Mouse (Mus musculus) liver, postnatal 0 days (tissue): Measurements from ENCODE around the gene Macc1. TPM values are rescaled to one million over a fixed set of nuclear protein-coding genes. Genes with fewer than 3 reads are reported as not detected.

Experiments
- ATAC-seq: fragments of 200-750 bp; cut with Nextera tagmentation; 2 replicates; pipeline ENCODE4 v1.8.0; 2017; ENCODE audit warnings: mild to moderate bottlenecking, moderate library complexity
- DNase-seq: peaks from one replicate; pipeline ENCODE4 v3.0.0-alpha.2; 2016
- H3K27ac ChIP-seq: fragments of 300-500 bp; sonication (generic); 2 replicates; pipeline ENCODE4 v1.5.1; 2014; ENCODE audit warnings: antibody characterized with exemption, moderate library complexity, mild to moderate bottlenecking, low read depth
- H3K27me3 ChIP-seq: fragments of 300-500 bp; sonication (generic); 2 replicates; pipeline ENCODE4 v1.6.1; 2014; ENCODE audit warnings: low read length, control low read depth, mixed read lengths; ENCODE audit not compliant: insufficient read depth
- H3K36me3 ChIP-seq: fragments of 300-500 bp; sonication (generic); replicated peaks from 2 replicates; pipeline ENCODE4 v1.6.1; 2014; ENCODE audit warnings: mild to moderate bottlenecking, control low read depth, low read length, moderate library complexity, mixed read lengths; ENCODE audit not compliant: insufficient read depth
- H3K4me1 ChIP-seq: fragments of 300-500 bp; sonication (generic); 2 replicates; pipeline ENCODE4 v1.6.1; 2014; ENCODE audit warnings: antibody characterized with exemption, mild to moderate bottlenecking, control low read depth; ENCODE audit not compliant: insufficient read depth
- H3K4me2 ChIP-seq: fragments of 300-500 bp; sonication (generic); 2 replicates; pipeline ENCODE4 v1.6.1; 2014; ENCODE audit warnings: low read depth, mild to moderate bottlenecking, low read length, moderate library complexity, mixed read lengths
- H3K4me3 ChIP-seq: fragments of 300-500 bp; sonication (generic); 2 replicates; pipeline ENCODE4 v1.5.1; 2014; ENCODE audit warnings: low read depth, low read length
- H3K9ac ChIP-seq: fragments of 300-500 bp; sonication (generic); replicated peaks from 2 replicates; pipeline ENCODE4 v1.6.1; 2014; ENCODE audit warnings: mild to moderate bottlenecking, moderate library complexity
- H3K9me3 ChIP-seq: fragments of 300-500 bp; sonication (generic); 2 replicates; pipeline ENCODE4 v1.6.1; 2016; ENCODE audit warnings: mild to moderate bottlenecking, control low read depth, low read length, mixed read lengths
- CTCF ChIP-seq: sonication (generic); IDR thresholded peaks from 2 replicates; pipeline ENCODE4 v1.5.1; 2016; ENCODE audit warnings: antibody characterized with exemption, low read depth
- EP300 ChIP-seq: IDR thresholded peaks from 2 replicates; pipeline ENCODE4 v1.6.1; 2016; ENCODE audit warnings: antibody characterized with exemption, low read depth, mild to moderate bottlenecking
- WGBS: fragments of 180-500 bp; shearing (Covaris S2); extraction: QIAGEN DNeasy Blood & Tissue Kit; methylation state at CpG from one replicate; pipeline ENCODE4 v1.1.7; 2014; ENCODE audit not compliant: insufficient replicate concordance; 5-methylcytosine and 5-hydroxymethylcytosine counted together
- polyA plus RNA-seq: library from polyadenylated mRNA; unstranded; fragments of >200 nt; fragmentation: Nextera tagmentation; extraction: Ambion mirVana; gene quantifications from 2 replicates; pipeline ENCODE4 v1.2.1, GENCODE M21; 2015

Gene Macc1
- polyA plus RNA-seq, 1 experiment from 2014 or later = 0.04 TPM

DNA sequence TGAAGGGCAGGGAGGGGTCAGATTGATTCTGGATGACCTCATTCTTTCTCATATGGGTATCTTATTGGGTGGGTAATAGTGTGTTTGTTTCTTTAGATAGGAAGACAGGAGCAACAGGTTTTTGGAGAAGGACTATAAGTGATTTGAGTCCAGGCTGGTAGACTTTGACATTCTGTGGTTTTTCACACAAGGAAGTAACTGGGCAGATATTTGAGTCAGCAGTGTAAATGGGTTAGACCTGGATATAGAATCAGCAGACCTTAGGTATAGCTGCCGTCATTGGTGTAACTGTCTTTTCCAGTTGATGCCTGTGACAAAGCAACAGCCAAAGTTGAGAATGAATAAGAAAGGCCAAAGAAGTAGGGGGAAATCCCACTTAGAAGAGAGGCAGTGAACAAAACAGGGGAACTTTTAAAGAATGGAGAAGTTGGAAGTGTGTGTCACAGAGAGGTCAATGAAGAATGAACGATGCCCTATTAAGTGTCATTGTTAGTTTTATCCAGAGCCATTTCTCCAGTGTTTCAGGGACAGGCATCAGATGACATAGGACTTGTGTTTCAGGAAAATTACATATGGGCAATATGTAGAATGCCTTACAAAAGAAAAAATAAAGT is 84.1 kb downstream of the Macc1 start:
- H3K9ac ChIP-seq = no peak overlapping the region
- DNase-seq (no peak), ATAC-seq (no peak)
- H3K27me3 ChIP-seq = no peaks in the 10 kb centered on the region
- H3K9me3 ChIP-seq = no peaks in the 10 kb centered on the region
- no peaks in the 10 kb centered on the region for H3K4me1 ChIP-seq
- 68% methylated on average over 2 of the region's 2 CpGs for WGBS
- H3K4me2 ChIP-seq = no peak overlapping the region
- no peak overlapping the region for H3K27ac ChIP-seq
- no peak overlapping the region for H3K4me3 ChIP-seq
- TF ChIP-seq EP300 (no peak), CTCF (no peak)
- no peaks in the 10 kb centered on the region for H3K36me3 ChIP-seq

- no peaks in the 10 kb centered on the region for H3K4me1 ChIP-seq
- H3K36me3 ChIP-seq = no peaks in the 10 kb centered on the region
- no peaks in the 10 kb centered on the region for H3K9me3 ChIP-seq
- no peak overlapping the region for H3K9ac ChIP-seq
- ATAC-seq (no peak), DNase-seq (no peak)
- H3K27me3 ChIP-seq = no peaks in the 10 kb centered on the region
- no peak overlapping the region for H3K27ac ChIP-seq
- H3K4me3 ChIP-seq = no peak overlapping the region
- H3K4me2 ChIP-seq = no peak overlapping the region
- no peak for TF ChIP-seq EP300
- TF ChIP-seq CTCF = no peak
- WGBS = 53% methylated on average over 1 of the region's 1 CpGs
These were observed 88.2 kb downstream of the Macc1 start for GRCm38 (mm10) chr12:119402273-119402672.

GRCm38 (mm10) chr12:119402796-119403195 is 88.7 kb downstream of the Macc1 start:
- Histone ChIP-seq H3K4me1 (no peaks in the 10 kb centered on the region), H3K27ac (no peak overlapping the region), H3K4me3 (no peak overlapping the region), H3K9me3 (no peaks in the 10 kb centered on the region), H3K36me3 (no peaks in the 10 kb centered on the region), H3K9ac (no peak overlapping the region), H3K27me3 (no peaks in the 10 kb centered on the region), H3K4me2 (no peak overlapping the region)
- no peak for DNase-seq
- 60% methylated on average over 3 of the region's 3 CpGs for WGBS
- TF ChIP-seq CTCF (no peak), EP300 (no peak)
- ATAC-seq = no peak

GRCm38 (mm10) chr12:119404810-119405209 is 90.7 kb downstream of the Macc1 start:
- Histone ChIP-seq H3K27me3 (no peaks in the 10 kb centered on the region), H3K4me1 (no peaks in the 10 kb centered on the region), H3K9ac (no peak overlapping the region), H3K9me3 (no peaks in the 10 kb centered on the region), H3K27ac (no peak overlapping the region), H3K36me3 (no peaks in the 10 kb centered on the region), H3K4me2 (no peak overlapping the region), H3K4me3 (no peak overlapping the region)
- no peak for TF ChIP-seq CTCF
- TF ChIP-seq EP300 = no peak
- ATAC-seq (no peak), DNase-seq (no peak)
- 83% methylated on average over 1 of the region's 1 CpGs for WGBS

DNA sequence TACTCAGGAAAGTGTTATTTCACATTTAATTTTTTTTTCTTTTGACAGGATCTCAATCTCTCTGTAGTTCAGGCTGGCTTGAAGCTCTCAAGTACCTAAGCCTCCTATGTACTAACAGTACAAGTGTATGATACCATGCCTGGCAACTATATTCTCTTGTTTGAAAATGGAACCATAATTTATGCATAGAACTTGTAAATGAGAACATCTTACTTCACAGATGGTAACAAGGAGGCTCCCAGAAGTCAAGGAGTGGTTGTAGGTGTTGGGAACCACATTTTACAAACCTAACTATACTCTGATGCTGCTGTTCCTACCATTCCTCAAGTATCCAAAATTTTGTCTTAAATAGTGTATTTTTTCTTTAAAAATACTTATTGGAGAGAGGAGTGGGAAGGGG is 96.5 kb downstream of the Macc1 start:
- ATAC-seq = no peak
- no peaks in the 10 kb centered on the region for H3K9me3 ChIP-seq

DNA sequence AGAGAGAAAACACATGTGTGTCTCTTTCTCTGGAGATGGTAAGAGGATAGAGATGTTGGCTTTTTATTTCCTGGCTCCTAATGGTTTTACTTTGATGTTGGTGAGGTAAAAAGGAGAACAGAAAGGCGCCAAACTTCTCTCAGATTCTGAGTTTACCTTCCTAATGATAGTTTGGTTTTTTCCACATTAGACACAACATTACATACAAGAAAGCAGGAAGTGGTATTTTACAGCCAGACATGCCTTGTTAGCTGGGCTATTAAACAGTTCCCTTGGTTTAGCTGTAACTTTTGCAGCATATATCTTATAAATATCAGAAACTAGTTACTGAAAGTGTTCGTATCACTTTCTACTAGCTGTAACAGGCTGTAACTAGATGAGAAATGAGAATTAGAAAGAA is 96.9 kb downstream of the Macc1 start:
- H3K27me3 ChIP-seq = no peaks in the 10 kb centered on the region
- no peak overlapping the region for H3K4me2 ChIP-seq
- 53% methylated on average over 2 of the region's 2 CpGs for WGBS
- H3K4me3 ChIP-seq = no peak overlapping the region
- H3K9ac ChIP-seq = no peak overlapping the region
- H3K9me3 ChIP-seq = no peaks in the 10 kb centered on the region
- DNase-seq (no peak), ATAC-seq (no peak)
- no peaks in the 10 kb centered on the region for H3K36me3 ChIP-seq
- no peaks in the 10 kb centered on the region for H3K4me1 ChIP-seq
- TF ChIP-seq EP300 (no peak), CTCF (no peak)
- no peak overlapping the region for H3K27ac ChIP-seq

More for the DNA sequence above, 96.5 kb downstream of the Macc1 start:
- DNase-seq = no peak
- Histone ChIP-seq H3K27ac (no peak overlapping the region), H3K27me3 (no peaks in the 10 kb centered on the region), H3K4me2 (no peak overlapping the region), H3K4me3 (no peak overlapping the region), H3K4me1 (no peaks in the 10 kb centered on the region), H3K36me3 (no peaks in the 10 kb centered on the region), H3K9ac (no peak overlapping the region)
- TF ChIP-seq EP300 (no peak), CTCF (no peak)

GRCm38 (mm10) chr12:119411982-119412381 is 97.9 kb downstream of the Macc1 start:
- Histone ChIP-seq H3K4me2 (no peak overlapping the region), H3K4me3 (no peak overlapping the region), H3K4me1 (no peaks in the 10 kb centered on the region), H3K27me3 (no peaks in the 10 kb centered on the region), H3K36me3 (no peaks in the 10 kb centered on the region), H3K9ac (no peak overlapping the region), H3K9me3 (no peaks in the 10 kb centered on the region), H3K27ac (no peak overlapping the region)
- DNase-seq = no peak
- ATAC-seq = no peak
- WGBS = 59% methylated on average over 2 of the region's 2 CpGs
- TF ChIP-seq CTCF (no peak), EP300 (no peak)
